Mouse (Mus musculus): ENCODE results near the gene Trappc10.

Gene Trappc10

GRCm38 (mm10) chr10:78160369-78161095, 83.9 kb downstream of the Trappc10 start:
- DNase-seq (ENCODE audit: low read depth, low spot score) = no peak

GRCm38 (mm10) chr10:78159906-78160305, 84.5 kb downstream of the Trappc10 start:
- DNase-seq (ENCODE audit: low read depth, low spot score) = peak; percentile 83

- peak; percentile 69 for DNase-seq (ENCODE audit: low read depth, low spot score)
Observed at GRCm38 (mm10) chr10:78159252-78159878, 85.1 kb downstream of the Trappc10 start.

GRCm38 (mm10) chr10:78158041-78158440, 86.4 kb downstream of the Trappc10 start:
- DNase-seq (ENCODE audit: low read depth, low spot score) = peak; percentile 35

GRCm38 (mm10) chr10:78156926-78157325, 87.5 kb downstream of the Trappc10 start:
- no peak for DNase-seq (ENCODE audit: low read depth, low spot score)

GRCm38 (mm10) chr10:78148834-78149766, 95.3 kb downstream of the Trappc10 start:
- DNase-seq (ENCODE audit: low read depth, low spot score) = no peak

- DNase-seq (ENCODE audit: low read depth, low spot score) = no peak
Observed at GRCm38 (mm10) chr10:78147908-78148441, 96.5 kb downstream of the Trappc10 start.

GRCm38 (mm10) chr10:78143727-78144505, 100.5 kb downstream of the Trappc10 start:
- no peak for DNase-seq (ENCODE audit: low read depth, low spot score)

- no peak for DNase-seq (ENCODE audit: low read depth, low spot score)
Observed at GRCm38 (mm10) chr10:78140843-78141242, 103.6 kb downstream of the Trappc10 start.

- no peak for DNase-seq (ENCODE audit: low read depth, low spot score)
Observed at GRCm38 (mm10) chr10:78140251-78140600, 104.2 kb downstream of the Trappc10 start.

GRCm38 (mm10) chr10:78139572-78140250, 104.7 kb downstream of the Trappc10 start:
- DNase-seq (ENCODE audit: low read depth, low spot score) = no peak

GRCm38 (mm10) chr10:78138812-78139523, 105.5 kb downstream of the Trappc10 start:
- no peak for DNase-seq (ENCODE audit: low read depth, low spot score)

GRCm38 (mm10) chr10:78137191-78137590, 107.2 kb downstream of the Trappc10 start:
- no peak for DNase-seq (ENCODE audit: low read depth, low spot score)
